8 mouse cellular contexts compared by ENCODE assay signal in the genomic region with DNA sequence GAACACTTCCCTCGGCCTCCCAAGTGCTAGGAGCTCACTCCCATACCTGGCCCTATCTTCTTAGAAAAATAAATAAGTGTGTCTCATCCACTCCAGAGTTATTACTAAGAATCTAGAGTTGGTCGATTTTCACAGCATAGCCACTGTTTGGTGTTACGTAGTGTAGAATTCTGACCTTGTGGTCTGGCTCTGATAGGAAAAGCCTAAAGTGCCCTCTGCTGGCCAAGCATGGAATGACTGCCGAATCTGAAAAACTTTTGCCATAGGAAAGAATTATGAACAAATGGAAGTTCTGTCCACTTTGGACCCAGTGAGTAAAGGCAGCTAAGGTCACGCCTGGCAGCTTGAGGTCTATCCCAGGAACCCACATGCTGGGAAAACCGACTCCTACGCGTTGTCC. TPM values are rescaled to one million over a fixed set of nuclear protein-coding genes. Genes with fewer than 3 reads are reported as not detected.
DNase-seq lines count a peak whose midpoint lies in the region; ATAC-seq and TF ChIP-seq lines count a peak whose summit lies in the region.

No protein-coding gene starts in this region.

- H3K79me2 ChIP-seq in C2C12 (ENCODE audit: control insufficient read depth, insufficient read depth), result no peaks in the 10 kb centered on the region
- H3K79me2 ChIP-seq in MEL (ENCODE audit: control insufficient read depth, insufficient read depth, low read length, poor library complexity), result no peaks in the 10 kb centered on the region

- TF ChIP-seq CTCF in C2C12 (IDR thresholded peaks at IDR 0.05; ENCODE audit: control insufficient read depth, insufficient read depth, insufficient read length) (peak; percentile 40), MEL (IDR thresholded peaks at IDR 0.05 in 2 of 3, conservative IDR thresholded peaks at IDR 0.05 in 1 of 3; ENCODE audit: control insufficient read depth in 1 of 3, insufficient read depth in 1 of 3, low read depth in 2 of 3, low read length in 3 of 3, poor library complexity in 1 of 3, severe bottlenecking in 1 of 3) (peak; percentile 80 to 97 (median 96))
- peak; percentile 93 for TF ChIP-seq CTCF in lung, embryonic 14.5 days (IDR thresholded peaks at IDR 0.05; ENCODE audit: low read depth)

- no peak for TF ChIP-seq POLR2A in MEL (IDR thresholded peaks at IDR 0.05; ENCODE audit: control insufficient read depth in 1 of 2, insufficient read depth in 1 of 2, low read depth in 1 of 2, low read length in 2 of 2, poor library complexity in 1 of 2)

- H3K4me2 ChIP-seq in lung, embryonic 14.5 days, result no peak overlapping the region

- peaks cover 0 to 2% of the 10 kb centered on the region in 2 experiments; a peak in 1 of 4 replicates for H3K4me1 ChIP-seq in MEL (ENCODE audit: control insufficient read depth in 1 of 2, insufficient read depth in 2 of 2, low read length in 2 of 2)
- H3K4me1 ChIP-seq in lung, embryonic 14.5 days (ENCODE audit: insufficient read depth), result 0 out of 2 replicates have a peak, but pooled peaks cover 3% of the 10 kb centered on the region

- H3ac ChIP-seq in C2C12 (ENCODE audit: control insufficient read depth, insufficient read length, low read depth), result no peak overlapping the region

- peak overlapping the region; percentile 55 for H3K9ac ChIP-seq in MEL (ENCODE audit: control insufficient read depth, low read depth, low read length, poor library complexity, severe bottlenecking)
- no peak overlapping the region for H3K9ac ChIP-seq in lung, embryonic 14.5 days

- WGBS in lung, embryonic 14.5 days, result 20% methylated on average over 8 of the region's 8 CpGs

- no peaks in the 10 kb centered on the region for H3K9me3 ChIP-seq in MEL (replicated peaks; ENCODE audit: insufficient read depth, low read length)
- H3K9me3 ChIP-seq in lung, embryonic 14.5 days (ENCODE audit: low read depth, low read length), result no peaks in the 10 kb centered on the region

- H3K27me3 ChIP-seq in C2C12 (ENCODE audit: control insufficient read depth, insufficient read depth, insufficient read length) (no peaks in the 10 kb centered on the region), MEL (ENCODE audit: control insufficient read depth in 1 of 2, insufficient read depth in 2 of 2, low read length in 2 of 2) (no peaks in the 10 kb centered on the region)
- H3K27me3 ChIP-seq in lung, embryonic 14.5 days (ENCODE audit: insufficient read depth, low read length), result no peaks in the 10 kb centered on the region

- no peak for TF ChIP-seq EP300 in MEL (IDR thresholded peaks at IDR 0.05; ENCODE audit: low read depth in 1 of 2, low read length in 2 of 2)

- no peaks in the 10 kb centered on the region for H3K79me3 ChIP-seq in C2C12 (ENCODE audit: low read depth)

- no peaks in the 10 kb centered on the region for H3K36me3 ChIP-seq in C2C12 (ENCODE audit: control insufficient read depth, insufficient read depth)
- H3K36me3 ChIP-seq in MEL (ENCODE audit: control insufficient read depth in 1 of 2, insufficient read depth in 2 of 2, low read length in 2 of 2), result peaks cover 0 to 6% of the 10 kb centered on the region in 2 experiments; a peak in 2 of 4 replicates
- H3K36me3 ChIP-seq in lung, embryonic 14.5 days (ENCODE audit: insufficient read depth), result peaks cover 16% of the 10 kb centered on the region; the same call in 1 of the 2 replicates

- peak; percentile 94 for TF ChIP-seq RAD21 in MEL (IDR thresholded peaks at IDR 0.05; ENCODE audit: low read depth, low read length)

- peak; percentile 82 for DNase-seq in MEL (ENCODE audit: low read depth, low spot score)
- peak; percentile 80 for DNase-seq in cerebellum, adult 8-10 months
- peak; percentile 66 to 72 for DNase-seq in gastrocnemius, adult 8-10 months (ENCODE audit: low spot score in 2 of 2)
- DNase-seq in kidney, postnatal 4 days, result peak; percentile 87 to 89
- peak; percentile 93 for DNase-seq in lung, embryonic 14.5 days
- peak; percentile 57 for DNase-seq in right cerebral cortex, postnatal 25 days
- peak; percentile 49 for DNase-seq in yolk sac, embryonic 10.5 days (ENCODE audit: low spot score)

- H3K4me3 ChIP-seq in C2C12 (ENCODE audit: insufficient read depth, poor library complexity, severe bottlenecking) (no peak overlapping the region), MEL (ENCODE audit: control insufficient read depth in 1 of 2, insufficient read depth in 1 of 2, low read depth in 2 of 2, low read length in 2 of 2) (peak overlapping the region; percentile 14 to 36; a peak in 2 of 4 replicates)
- no peak overlapping the region for H3K4me3 ChIP-seq in lung, embryonic 14.5 days (ENCODE audit: low read depth, low read length)

- no peak overlapping the region for H3K27ac ChIP-seq in MEL (ENCODE audit: control insufficient read depth, low read depth, low read length)
- no peak overlapping the region for H3K27ac ChIP-seq in lung, embryonic 14.5 days (ENCODE audit: low read depth)

- no peak for ATAC-seq in lung, embryonic 14.5 days (ENCODE audit: insufficient read depth)

TF ChIP-seq in C2C12, 6 proteins besides CTCF, POLR2A, EP300 and RAD21:
- TF ChIP-seq MAX (IDR thresholded peaks at IDR 0.05), result no peak
- TF ChIP-seq USF1 (IDR thresholded peaks at IDR 0.05; ENCODE audit: low read depth), result no peak
- TF ChIP-seq CEBPB (IDR thresholded peaks at IDR 0.05; ENCODE audit: low read depth), result no peak
- TF ChIP-seq FOSL1 (IDR thresholded peaks at IDR 0.05; ENCODE audit: insufficient read depth, low read length, poor library complexity, severe bottlenecking), result no peak
- TF ChIP-seq MYOG (IDR thresholded peaks at IDR 0.05; ENCODE audit: control insufficient read depth, extremely low read depth, insufficient read length), result no peak
- TF ChIP-seq MYOD1 (IDR thresholded peaks at IDR 0.05; ENCODE audit: control insufficient read depth, insufficient read length, low read depth), result no peak

TF ChIP-seq in MEL, 35 proteins besides CTCF, POLR2A, EP300 and RAD21:
- TF ChIP-seq JUND (IDR thresholded peaks at IDR 0.05; ENCODE audit: low read depth, low read length) (no peak), POLR2AphosphoS5 (IDR thresholded peaks at IDR 0.05; ENCODE audit: borderline replicate concordance, low read depth, low read length) (no peak), ZNF384 (IDR thresholded peaks at IDR 0.05; ENCODE audit: low read depth, low read length) (0 out of 2 replicates have a peak, but pooled peaks have one; percentile 29), NRF1 (IDR thresholded peaks at IDR 0.05; ENCODE audit: insufficient read depth, low read depth, low read length, poor library complexity, severe bottlenecking) (no peak), ELF1 (IDR thresholded peaks at IDR 0.05; ENCODE audit: low read depth, low read length) (no peak), MAX (IDR thresholded peaks at IDR 0.05; ENCODE audit: low read length) (no peak), NELFE (IDR thresholded peaks at IDR 0.05; ENCODE audit: low read depth, low read length) (no peak), SMC3 (IDR thresholded peaks at IDR 0.05; ENCODE audit: low read depth, low read length) (peak; percentile 97), SIN3A (IDR thresholded peaks at IDR 0.05; ENCODE audit: low read length) (0 out of 2 replicates have a peak, but pooled peaks have one; percentile 41), ZC3H11A (IDR thresholded peaks at IDR 0.05; ENCODE audit: low read depth, low read length) (peak; percentile 86), RCOR1 (IDR thresholded peaks at IDR 0.05; ENCODE audit: low read depth, low read length) (no peak), GABPA (IDR thresholded peaks at IDR 0.05; ENCODE audit: low read depth, low read length) (no peak), MYC (IDR thresholded peaks at IDR 0.05; ENCODE audit: low read depth, low read length) (0 out of 2 replicates have a peak, but pooled peaks have one; percentile 28)
TF ChIP-seq in MEL: peak in this region for 5.

RNA-seq across cellular contexts. Expression of a gene that starts 5.3 kb away (rescaled TPM):
- 2.4 TPM for polyA plus RNA-seq in C2C12 (2012; fragmentation: generic; extraction: Trizol)
- 6.4 and 7.0 TPM in 2 replicates for total RNA-seq in MEL (2012; rRNA removed)
- 1 to 10 TPM in 1 of 2 experiments, not detected in 1; 5.8 TPM for polyA plus RNA-seq in MEL (2012; ENCODE audit: insufficient read depth in 1 of 2, insufficient read length in 2 of 2, low read depth in 1 of 2, low replicate concordance in 2 of 2, missing spikeins in 1 of 2)
- total RNA-seq in gastrocnemius, adult 8-10 months (2022), result 1 to 10 TPM; 2.0 to 4.1 (median 3.5) TPM
- polyA plus RNA-seq in lung, embryonic 14.5 days (2014; fragmentation: Nextera tagmentation; extraction: Ambion mirVana), result 6.1 and 7.4 TPM in 2 replicates

RNA-seq across cellular contexts. Expression of a gene that starts 32.2 kb away (rescaled TPM):
- polyA plus RNA-seq in C2C12 (2012; fragmentation: generic; extraction: Trizol) (14.3 TPM), MEL (2012; ENCODE audit: insufficient read depth in 1 of 2, insufficient read length in 2 of 2, low read depth in 1 of 2, low replicate concordance in 2 of 2, missing spikeins in 1 of 2) (10 to 100 TPM in 1 of 2 experiments, not detected in 1; 35.1 TPM)
- total RNA-seq in MEL (2012; rRNA removed), result 24.3 and 25.8 TPM in 2 replicates
- 100 to 1,000 TPM in 3 of 4 experiments, 10 to 100 TPM in 1; 94.6 to 134 (median 116) TPM for total RNA-seq in gastrocnemius, adult 8-10 months (2022)
- 23.9 and 25.1 TPM in 2 replicates for polyA plus RNA-seq in lung, embryonic 14.5 days (2014; fragmentation: Nextera tagmentation; extraction: Ambion mirVana)

Comparison
In these comparisons a context has a peak if more than half of its experiments do, and no peak if none do; other contexts are left out.
1. H3K4me3 ChIP-seq: peak in MEL (2 of 2); none in C2C12 (single experiment) and lung, embryonic 14.5 days (single experiment).
2. CTCF ChIP-seq: peak in every context shown above with its lines; median percentile 96 in MEL; 93 in lung, embryonic 14.5 days; 40 in C2C12.
3. Peak in every context shown above with its lines, with median percentiles within 50 percentile points of each other: DNase-seq.